Mouse (Mus musculus): ENCODE measurements around the gene Ppil6. TPM values are rescaled to one million over a fixed set of nuclear protein-coding genes. Genes with fewer than 3 reads are reported as not detected.

Gene Ppil6
- polyA plus RNA-seq, 1 experiment = not detected

- Histone ChIP-seq H3K4me1 (ENCODE audit: control insufficient read depth, insufficient read depth, insufficient read length) (no peaks in the 10 kb centered on the region), H3K4me3 (ENCODE audit: extremely low read depth, insufficient read depth, insufficient read length) (no peak overlapping the region), H3K27ac (ENCODE audit: insufficient read depth, low read length) (no peak overlapping the region), H3K36me3 (ENCODE audit: control insufficient read depth, insufficient read depth, low read length) (peaks cover 2% of the 10 kb centered on the region; the same call in 1 of the 2 replicates), H3K27me3 (ENCODE audit: control insufficient read depth, insufficient read depth, low read length) (no peaks in the 10 kb centered on the region)
- no peak for TF ChIP-seq CTCF (IDR thresholded peaks at IDR 0.05; ENCODE audit: extremely low read depth, insufficient read depth, insufficient read length, insufficient replicate concordance)
- TF ChIP-seq POLR2A (IDR thresholded peaks at IDR 0.05; ENCODE audit: low read depth, low read length) = no peak
- 93% methylated on average over 3 of the region's 3 CpGs for WGBS
- DNase-seq (ENCODE audit: low read depth in 1 of 2, low spot score in 2 of 2) = no peak
Measured at GRCm38 (mm10) chr10:41537983-41538330, 47.7 kb downstream of the Ppil6 start.

DNA sequence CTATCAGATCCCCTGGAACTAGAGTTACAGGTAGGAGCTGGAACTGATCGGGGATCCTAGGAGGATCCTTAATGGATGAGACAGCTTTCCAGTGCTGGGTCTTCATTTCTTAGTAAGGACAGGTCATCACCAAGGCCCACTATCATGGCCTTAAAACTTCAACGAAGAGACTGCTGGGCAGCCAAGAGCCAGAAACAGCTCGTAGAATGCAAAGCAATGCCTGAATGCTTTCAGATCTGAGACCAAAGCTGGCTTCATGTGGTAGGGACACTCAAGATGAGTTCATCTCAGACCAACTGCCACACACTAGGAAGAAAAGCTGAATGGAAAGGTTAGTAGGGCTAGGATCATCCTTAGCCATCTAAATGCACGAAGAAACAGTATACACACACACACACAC lies 48.7 kb downstream of the Ppil6 start:
- no peak for TF ChIP-seq POLR2A (IDR thresholded peaks at IDR 0.05; ENCODE audit: low read depth, low read length)
- TF ChIP-seq CTCF (IDR thresholded peaks at IDR 0.05; ENCODE audit: extremely low read depth, insufficient read depth, insufficient read length, insufficient replicate concordance) = no peak
- Histone ChIP-seq H3K27ac (ENCODE audit: insufficient read depth, low read length) (no peak overlapping the region), H3K36me3 (ENCODE audit: control insufficient read depth, insufficient read depth, low read length) (peaks cover 2% of the 10 kb centered on the region; the same call in 1 of the 2 replicates), H3K4me3 (ENCODE audit: extremely low read depth, insufficient read depth, insufficient read length) (no peak overlapping the region), H3K27me3 (ENCODE audit: control insufficient read depth, insufficient read depth, low read length) (no peaks in the 10 kb centered on the region), H3K4me1 (ENCODE audit: control insufficient read depth, insufficient read depth, insufficient read length) (no peaks in the 10 kb centered on the region)
- WGBS = 90% methylated on average over 4 of the region's 4 CpGs
- no peak for DNase-seq (ENCODE audit: low read depth in 1 of 2, low spot score in 2 of 2)

- H3K36me3 ChIP-seq (ENCODE audit: control insufficient read depth, insufficient read depth, low read length) = no peaks in the 10 kb centered on the region; the same call in 1 of the 2 replicates
- no peak overlapping the region for H3K4me3 ChIP-seq (ENCODE audit: extremely low read depth, insufficient read depth, insufficient read length)
- no peak for DNase-seq (ENCODE audit: low read depth in 1 of 2, low spot score in 2 of 2)
- TF ChIP-seq CTCF (IDR thresholded peaks at IDR 0.05; ENCODE audit: extremely low read depth, insufficient read depth, insufficient read length, insufficient replicate concordance) (no peak), POLR2A (IDR thresholded peaks at IDR 0.05; ENCODE audit: low read depth, low read length) (no peak)
- no peaks in the 10 kb centered on the region for H3K27me3 ChIP-seq (ENCODE audit: control insufficient read depth, insufficient read depth, low read length)
- H3K27ac ChIP-seq (ENCODE audit: insufficient read depth, low read length) = no peak overlapping the region
- peaks cover 4% of the 10 kb centered on the region; the same call in 1 of the 2 replicates for H3K4me1 ChIP-seq (ENCODE audit: control insufficient read depth, insufficient read depth, insufficient read length)
- 96% methylated on average over 6 of the region's 6 CpGs for WGBS
Measured at GRCm38 (mm10) chr10:41542057-41542456, 51.8 kb downstream of the Ppil6 start.

DNA sequence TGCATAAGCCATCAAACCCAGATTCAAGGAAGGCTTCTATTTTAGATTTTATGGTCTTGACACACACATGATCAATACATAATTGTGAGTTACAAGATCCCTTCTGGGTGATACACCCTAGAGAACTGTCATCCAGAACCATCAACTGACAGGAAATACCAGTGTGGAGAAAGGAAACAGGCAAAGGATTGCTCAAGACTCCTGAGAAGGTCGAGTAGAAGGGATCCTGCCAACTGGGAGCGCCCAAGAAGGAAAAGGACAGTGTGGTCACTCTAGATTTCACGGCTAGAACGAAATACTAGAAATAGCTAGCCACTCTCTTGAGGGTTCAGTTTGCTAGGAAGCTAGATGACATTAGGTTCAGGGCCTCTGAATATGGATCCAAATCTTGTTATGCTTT lies 53.2 kb downstream of the Ppil6 start:
- no peak for TF ChIP-seq CTCF (IDR thresholded peaks at IDR 0.05; ENCODE audit: extremely low read depth, insufficient read depth, insufficient read length, insufficient replicate concordance)
- TF ChIP-seq POLR2A (IDR thresholded peaks at IDR 0.05; ENCODE audit: low read depth, low read length) = no peak
- 72% methylated on average over 4 of the region's 4 CpGs for WGBS

DNA sequence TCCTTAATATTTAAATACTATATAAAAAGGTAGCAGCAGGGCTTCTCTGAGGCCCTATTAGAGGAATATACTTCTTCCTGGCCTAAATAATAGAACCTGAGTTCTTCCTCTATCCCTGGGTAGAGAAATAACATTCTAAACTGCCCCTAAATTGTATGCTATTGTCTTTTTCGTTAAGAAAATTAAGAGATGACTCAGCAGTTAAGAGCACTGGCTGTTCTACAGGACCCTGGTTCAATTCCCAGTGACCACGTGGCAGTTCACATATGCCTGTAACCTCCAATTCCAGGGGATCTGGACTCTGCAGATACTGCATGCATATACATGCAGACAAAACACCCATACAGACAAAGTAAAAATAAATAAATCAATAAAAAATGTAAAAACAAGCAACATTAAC lies 53.6 kb downstream of the Ppil6 start:
- TF ChIP-seq CTCF (IDR thresholded peaks at IDR 0.05; ENCODE audit: extremely low read depth, insufficient read depth, insufficient read length, insufficient replicate concordance) (no peak), POLR2A (IDR thresholded peaks at IDR 0.05; ENCODE audit: low read depth, low read length) (no peak)
- no peak overlapping the region for H3K27ac ChIP-seq (ENCODE audit: insufficient read depth, low read length)
- DNase-seq (ENCODE audit: low read depth in 1 of 2, low spot score in 2 of 2) = no peak
- peaks cover 4% of the 10 kb centered on the region; the same call in 1 of the 2 replicates for H3K4me1 ChIP-seq (ENCODE audit: control insufficient read depth, insufficient read depth, insufficient read length)
- no peak overlapping the region for H3K4me3 ChIP-seq (ENCODE audit: extremely low read depth, insufficient read depth, insufficient read length)
- WGBS = 72% methylated on average over 2 of the region's 2 CpGs
- no peaks in the 10 kb centered on the region for H3K27me3 ChIP-seq (ENCODE audit: control insufficient read depth, insufficient read depth, low read length)
- no peaks in the 10 kb centered on the region for H3K36me3 ChIP-seq (ENCODE audit: control insufficient read depth, insufficient read depth, low read length)

More for the DNA sequence above, 53.2 kb downstream of the Ppil6 start:
- Histone ChIP-seq H3K27ac (ENCODE audit: insufficient read depth, low read length) (no peak overlapping the region), H3K27me3 (ENCODE audit: control insufficient read depth, insufficient read depth, low read length) (no peaks in the 10 kb centered on the region), H3K4me3 (ENCODE audit: extremely low read depth, insufficient read depth, insufficient read length) (no peak overlapping the region), H3K36me3 (ENCODE audit: control insufficient read depth, insufficient read depth, low read length) (no peaks in the 10 kb centered on the region), H3K4me1 (ENCODE audit: control insufficient read depth, insufficient read depth, insufficient read length) (peaks cover 4% of the 10 kb centered on the region; the same call in 1 of the 2 replicates)
- no peak for DNase-seq (ENCODE audit: low read depth in 1 of 2, low spot score in 2 of 2)

- no peaks in the 10 kb centered on the region for H3K36me3 ChIP-seq (ENCODE audit: control insufficient read depth, insufficient read depth, low read length)
- H3K4me3 ChIP-seq (ENCODE audit: extremely low read depth, insufficient read depth, insufficient read length) = no peak overlapping the region
- DNase-seq (ENCODE audit: low read depth in 1 of 2, low spot score in 2 of 2) = peak in 1 of 2 experiments; percentile 29
- no peak overlapping the region for H3K27ac ChIP-seq (ENCODE audit: insufficient read depth, low read length)
- 32% methylated on average over 7 of the region's 7 CpGs for WGBS
- TF ChIP-seq POLR2A (IDR thresholded peaks at IDR 0.05; ENCODE audit: low read depth, low read length) (no peak), CTCF (IDR thresholded peaks at IDR 0.05; ENCODE audit: extremely low read depth, insufficient read depth, insufficient read length, insufficient replicate concordance) (no peak)
- no peaks in the 10 kb centered on the region for H3K27me3 ChIP-seq (ENCODE audit: control insufficient read depth, insufficient read depth, low read length)
- peaks cover 4% of the 10 kb centered on the region; the same call in 1 of the 2 replicates for H3K4me1 ChIP-seq (ENCODE audit: control insufficient read depth, insufficient read depth, insufficient read length)
Measured at GRCm38 (mm10) chr10:41544481-41545190, 54.4 kb downstream of the Ppil6 start.

DNA sequence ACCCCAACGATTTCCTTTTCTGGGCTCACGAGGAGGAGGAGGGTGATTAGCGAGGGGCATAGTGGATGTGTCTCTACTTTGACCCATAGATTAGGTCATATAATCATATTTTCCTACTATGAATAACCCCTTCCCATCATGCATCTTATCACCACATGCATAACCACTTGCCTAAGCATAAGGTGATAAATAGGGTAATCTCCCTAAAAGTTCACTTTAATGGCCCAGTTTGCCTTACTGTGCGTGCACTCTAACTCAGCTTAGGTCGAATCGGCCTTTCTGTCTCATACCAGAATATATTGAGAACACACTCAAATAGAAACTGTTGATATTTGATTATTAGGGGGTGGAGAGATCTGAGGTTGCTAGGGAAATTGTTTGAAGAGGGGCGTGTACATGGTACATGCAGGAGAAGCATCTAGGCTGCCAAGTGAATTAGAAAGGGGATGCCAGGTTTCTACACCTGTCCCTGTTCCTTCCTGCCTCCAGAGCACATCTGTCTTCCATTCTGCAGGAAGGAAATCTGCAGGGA lies 55.1 kb downstream of the Ppil6 start:
- Histone ChIP-seq H3K27me3 (ENCODE audit: control insufficient read depth, insufficient read depth, low read length) (no peaks in the 10 kb centered on the region), H3K4me1 (ENCODE audit: control insufficient read depth, insufficient read depth, insufficient read length) (peaks cover 4% of the 10 kb centered on the region; the same call in 1 of the 2 replicates), H3K36me3 (ENCODE audit: control insufficient read depth, insufficient read depth, low read length) (no peaks in the 10 kb centered on the region), H3K4me3 (ENCODE audit: extremely low read depth, insufficient read depth, insufficient read length) (no peak overlapping the region), H3K27ac (ENCODE audit: insufficient read depth, low read length) (no peak overlapping the region)
- no peak for TF ChIP-seq POLR2A (IDR thresholded peaks at IDR 0.05; ENCODE audit: low read depth, low read length)
- TF ChIP-seq CTCF (IDR thresholded peaks at IDR 0.05; ENCODE audit: extremely low read depth, insufficient read depth, insufficient read length, insufficient replicate concordance) = no peak
- no peak for DNase-seq (ENCODE audit: low read depth in 1 of 2, low spot score in 2 of 2)
- WGBS = 68% methylated on average over 7 of the region's 7 CpGs
